Mouse (Mus musculus) liver, adult 2 months (tissue): ENCODE results near the gene Lrch1. TPM values are rescaled to one million over a fixed set of nuclear protein-coding genes. Genes with fewer than 3 reads are reported as not detected.
A peak's percentile ranks its signal among the peaks of the same experiment; 100 is the strongest.

Experiments used
- DNase-seq: peaks from one replicate; pipeline ENCODE4 v3.0.0-alpha.2; 2011; ENCODE audit warnings: low read depth, low spot score; ENCODE audit errors: extremely low read depth
- H3K27ac ChIP-seq: fragments of 200-500 bp; replicated peaks from 2 replicates; pipeline ENCODE4 v1.5.1; 2012; ENCODE audit warnings: low read depth, mild to moderate bottlenecking, control low read depth, inconsistent platforms, low read length; ENCODE audit not compliant: insufficient read depth
- H3K27me3 ChIP-seq: fragments of 200-500 bp; 2 replicates; pipeline ENCODE4 v1.6.1; 2012; ENCODE audit warnings: mild to moderate bottlenecking, moderate library complexity, low read length, inconsistent platforms; ENCODE audit not compliant: control insufficient read depth, insufficient read depth
- H3K36me3 ChIP-seq: fragments of 200-500 bp; 2 replicates; pipeline ENCODE4 v1.6.1; 2012; ENCODE audit warnings: low read length, inconsistent platforms; ENCODE audit not compliant: control insufficient read depth, insufficient read depth
- H3K4me1 ChIP-seq: fragments of 200-500 bp; 2 replicates; pipeline ENCODE4 v1.6.1; 2011; ENCODE audit warnings: low read length; ENCODE audit not compliant: control insufficient read depth, insufficient read depth
- H3K4me3 ChIP-seq: fragments of 200-500 bp; 2 replicates; pipeline ENCODE4 v1.5.1; 2011; ENCODE audit warnings: low read depth, mild to moderate bottlenecking, control low read depth, low read length, moderate library complexity; ENCODE audit not compliant: insufficient read depth
- H3K79me2 ChIP-seq: fragments of 200-500 bp; 2 replicates; pipeline ENCODE4 v1.6.1; 2012; ENCODE audit warnings: inconsistent platforms, mild to moderate bottlenecking, low read length, moderate library complexity; ENCODE audit not compliant: control insufficient read depth, insufficient read depth
- H3K9ac ChIP-seq: fragments of 200-500 bp; 2 replicates; pipeline ENCODE4 v1.6.1; 2012; ENCODE audit warnings: low read depth, mild to moderate bottlenecking, control low read depth, inconsistent platforms, low read length
- CTCF ChIP-seq: fragments of 200-500 bp; IDR thresholded peaks from 2 replicates; pipeline ENCODE4 v1.5.1; 2011; ENCODE audit warnings: low read depth, low read length, control low read depth
- POLR2A ChIP-seq: fragments of 200-500 bp; IDR thresholded peaks from 2 replicates; pipeline ENCODE4 v1.6.1; 2011; ENCODE audit warnings: low read length, control low read depth; ENCODE audit not compliant: insufficient read depth; ENCODE audit errors: extremely low read depth
- WGBS: fragments of 180-500 bp; shearing (Covaris S2); methylation state at CpG from one replicate; pipeline ENCODE4 v1.1.7; 2018; 5-methylcytosine and 5-hydroxymethylcytosine counted together
- polyA plus RNA-seq: library from polyadenylated mRNA; depleted of rRNA; stranded (reverse); fragments of >200 nt; gene quantifications from 2 replicates; pipeline ENCODE4 v1.2.3, GENCODE M21; 2012
- total RNA-seq: library from RNA; depleted of rRNA; stranded (reverse); fragments of >200 nt; gene quantifications from 2 replicates; pipeline ENCODE4 v1.2.3, GENCODE M21; 2014

The Lrch1 gene
- total and polyA plus RNA-seq, 2 experiments = 2.7 to 6.5 TPM

GRCm38 (mm10) chr14:74913381-74914230 lies 34.1 kb downstream of the Lrch1 start:
- Histone ChIP-seq H3K4me1 (0 out of 2 replicates have a peak, but pooled peaks cover 8% of the 10 kb centered on the region), H3K4me3 (no peak overlapping the region), H3K79me2 (peaks cover 54% of the 10 kb centered on the region; the same call in 1 of the 2 replicates), H3K27me3 (no peaks in the 10 kb centered on the region), H3K9ac (no peak overlapping the region; the same call in 1 of the 2 replicates), H3K27ac (0 out of 2 replicates have a peak overlapping the region, but pooled peaks have one; percentile 11), H3K36me3 (no peaks in the 10 kb centered on the region)
- DNase-seq = no peak
- WGBS = 77% methylated on average over 20 of the region's 20 CpGs
- TF ChIP-seq POLR2A (no peak), CTCF (no peak)

DNA sequence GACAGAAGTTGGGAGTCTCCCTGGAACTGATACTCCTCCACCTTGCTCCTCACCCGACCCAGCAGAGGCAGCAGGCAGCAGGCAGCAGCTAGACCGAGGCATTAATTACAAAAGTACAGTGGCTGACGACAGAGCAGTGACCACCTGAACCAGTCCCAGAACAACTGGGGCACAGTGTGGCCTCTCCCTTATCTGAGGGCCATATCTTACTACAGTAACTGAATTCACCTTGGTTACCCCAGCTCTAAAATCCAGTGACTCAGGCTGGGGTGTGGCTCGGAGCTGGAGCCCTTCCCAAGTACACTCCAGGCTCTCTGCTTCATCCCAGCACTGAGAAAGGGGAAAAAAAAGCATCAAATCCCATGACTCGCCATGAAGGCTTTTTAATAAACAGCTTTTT lies 37.3 kb downstream of the Lrch1 start:
- Histone ChIP-seq H3K4me3 (no peak overlapping the region), H3K79me2 (peaks cover 52% of the 10 kb centered on the region; the same call in 1 of the 2 replicates), H3K27ac (no peak overlapping the region), H3K4me1 (peaks cover 7% of the 10 kb centered on the region), H3K36me3 (no peaks in the 10 kb centered on the region), H3K9ac (no peak overlapping the region), H3K27me3 (no peaks in the 10 kb centered on the region)
- TF ChIP-seq POLR2A (no peak), CTCF (no peak)
- 71% methylated on average over 5 of the region's 5 CpGs for WGBS
- DNase-seq = no peak

- Histone ChIP-seq H3K4me1 (peaks cover 8% of the 10 kb centered on the region), H3K27ac (no peak overlapping the region), H3K79me2 (peaks cover 50% of the 10 kb centered on the region; the same call in 1 of the 2 replicates), H3K9ac (no peak overlapping the region), H3K27me3 (no peaks in the 10 kb centered on the region), H3K4me3 (no peak overlapping the region), H3K36me3 (no peaks in the 10 kb centered on the region)
- TF ChIP-seq CTCF = no peak
- WGBS = 87% methylated on average over 8 of the region's 8 CpGs
- no peak for DNase-seq
These were observed 38.7 kb downstream of the Lrch1 start for GRCm38 (mm10) chr14:74909021-74909420.

- Histone ChIP-seq H3K27me3 (no peaks in the 10 kb centered on the region), H3K36me3 (no peaks in the 10 kb centered on the region), H3K4me1 (peaks cover 8% of the 10 kb centered on the region), H3K9ac (no peak overlapping the region), H3K79me2 (peaks cover 45% of the 10 kb centered on the region; the same call in 1 of the 2 replicates), H3K4me3 (no peak overlapping the region), H3K27ac (no peak overlapping the region)
- no peak for TF ChIP-seq CTCF
- DNase-seq = no peak
- WGBS = 92% methylated on average over 6 of the region's 6 CpGs
These were observed 39.4 kb downstream of the Lrch1 start for GRCm38 (mm10) chr14:74908250-74908649.

- Histone ChIP-seq H3K4me3 (no peak overlapping the region), H3K36me3 (no peaks in the 10 kb centered on the region), H3K9ac (no peak overlapping the region), H3K79me2 (peaks cover 45% of the 10 kb centered on the region; the same call in 1 of the 2 replicates), H3K4me1 (peaks cover 8% of the 10 kb centered on the region), H3K27me3 (no peaks in the 10 kb centered on the region), H3K27ac (no peak overlapping the region)
- WGBS = 96% methylated on average over 8 of the region's 8 CpGs
- no peak for TF ChIP-seq CTCF
- TF ChIP-seq POLR2A = no peak
- DNase-seq = no peak
These were observed 40.0 kb downstream of the Lrch1 start for GRCm38 (mm10) chr14:74907706-74908105.

DNA sequence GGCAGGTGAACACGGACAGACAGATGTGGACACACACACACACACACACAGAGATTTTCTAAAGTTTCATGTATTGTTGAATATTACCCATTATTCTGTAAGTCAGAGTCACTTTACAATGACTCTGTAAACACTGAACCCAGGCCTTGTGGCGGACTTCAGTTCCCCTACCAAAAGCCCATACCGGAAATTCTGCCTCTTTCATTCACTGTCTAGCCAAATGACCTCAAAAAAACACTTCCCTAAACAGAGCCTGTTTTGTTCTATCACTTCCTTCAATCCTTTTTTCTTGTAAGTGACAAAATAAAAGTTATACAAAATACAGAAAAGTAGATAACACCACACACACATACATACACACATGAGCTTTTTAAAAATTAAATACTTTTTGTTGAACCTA lies 41.7 kb downstream of the Lrch1 start:
- Histone ChIP-seq H3K4me3 (no peak overlapping the region), H3K27ac (no peak overlapping the region), H3K36me3 (no peaks in the 10 kb centered on the region), H3K79me2 (peaks cover 33% of the 10 kb centered on the region; the same call in 1 of the 2 replicates), H3K4me1 (peaks cover 8% of the 10 kb centered on the region), H3K9ac (no peak overlapping the region), H3K27me3 (no peaks in the 10 kb centered on the region)
- no peak for TF ChIP-seq POLR2A
- no peak for TF ChIP-seq CTCF
- peak; percentile 32 for DNase-seq
- 68% methylated on average over 3 of the region's 3 CpGs for WGBS
